Mouse (Mus musculus) embryonic facial prominence, embryonic 13.5 days (tissue): ENCODE results near the gene Sema4g. TPM values are rescaled to one million over a fixed set of nuclear protein-coding genes. Genes with fewer than 3 reads are reported as not detected.
A peak's percentile ranks its signal among the peaks of the same experiment; 100 is the strongest.

Experiments
- ATAC-seq: fragments of 200-750 bp; cut with Nextera tagmentation; 2 replicates; pipeline ENCODE4 v1.8.0; 2017; ENCODE audit warnings: low read depth; ENCODE audit not compliant: insufficient number of reproducible peaks, insufficient read depth, low FRiP score, low TSS enrichment
- H3K27ac ChIP-seq: fragments of 300-500 bp; sonication (generic); 2 replicates; pipeline ENCODE4 v1.5.1; 2015; ENCODE audit warnings: moderate library complexity, mild to moderate bottlenecking, inconsistent platforms
- H3K27me3 ChIP-seq: fragments of 300-500 bp; sonication (generic); 2 replicates; pipeline ENCODE4 v1.6.1; 2015; ENCODE audit warnings: mild to moderate bottlenecking, inconsistent platforms
- H3K36me3 ChIP-seq: fragments of 300-500 bp; sonication (generic); 2 replicates; pipeline ENCODE4 v1.6.1; 2015; ENCODE audit warnings: mild to moderate bottlenecking, inconsistent platforms
- H3K4me1 ChIP-seq: fragments of 300-500 bp; sonication (generic); 2 replicates; pipeline ENCODE4 v1.6.1; 2015; ENCODE audit warnings: inconsistent platforms
- H3K4me2 ChIP-seq: fragments of 300-500 bp; sonication (generic); 2 replicates; pipeline ENCODE4 v1.6.1; 2015; ENCODE audit warnings: moderate library complexity, mild to moderate bottlenecking, inconsistent platforms
- H3K4me3 ChIP-seq: fragments of 300-500 bp; sonication (generic); 2 replicates; pipeline ENCODE4 v1.5.1; 2015; ENCODE audit warnings: mild to moderate bottlenecking, inconsistent platforms
- H3K9ac ChIP-seq: fragments of 300-500 bp; sonication (generic); 2 replicates; pipeline ENCODE4 v1.6.1; 2015; ENCODE audit warnings: mild to moderate bottlenecking, inconsistent platforms
- H3K9me3 ChIP-seq: fragments of 300-500 bp; sonication (generic); 2 replicates; pipeline ENCODE4 v1.6.1; 2016; ENCODE audit warnings: inconsistent platforms
- WGBS: fragments of 180-500 bp; shearing (Covaris S2); methylation state at CpG from one replicate; pipeline ENCODE4 v1.1.7; 2015; ENCODE audit warnings: mixed read lengths; 5-methylcytosine and 5-hydroxymethylcytosine counted together
- polyA plus RNA-seq: library from polyadenylated mRNA; unstranded; fragments of >200 nt; fragmentation: Nextera tagmentation; extraction: Ambion mirVana; gene quantifications from 2 replicates; pipeline ENCODE4 v1.2.1, GENCODE M21; 2015

Gene Sema4g
- polyA plus RNA-seq, 1 experiment from 2014 or later = 7.1 TPM

DNA sequence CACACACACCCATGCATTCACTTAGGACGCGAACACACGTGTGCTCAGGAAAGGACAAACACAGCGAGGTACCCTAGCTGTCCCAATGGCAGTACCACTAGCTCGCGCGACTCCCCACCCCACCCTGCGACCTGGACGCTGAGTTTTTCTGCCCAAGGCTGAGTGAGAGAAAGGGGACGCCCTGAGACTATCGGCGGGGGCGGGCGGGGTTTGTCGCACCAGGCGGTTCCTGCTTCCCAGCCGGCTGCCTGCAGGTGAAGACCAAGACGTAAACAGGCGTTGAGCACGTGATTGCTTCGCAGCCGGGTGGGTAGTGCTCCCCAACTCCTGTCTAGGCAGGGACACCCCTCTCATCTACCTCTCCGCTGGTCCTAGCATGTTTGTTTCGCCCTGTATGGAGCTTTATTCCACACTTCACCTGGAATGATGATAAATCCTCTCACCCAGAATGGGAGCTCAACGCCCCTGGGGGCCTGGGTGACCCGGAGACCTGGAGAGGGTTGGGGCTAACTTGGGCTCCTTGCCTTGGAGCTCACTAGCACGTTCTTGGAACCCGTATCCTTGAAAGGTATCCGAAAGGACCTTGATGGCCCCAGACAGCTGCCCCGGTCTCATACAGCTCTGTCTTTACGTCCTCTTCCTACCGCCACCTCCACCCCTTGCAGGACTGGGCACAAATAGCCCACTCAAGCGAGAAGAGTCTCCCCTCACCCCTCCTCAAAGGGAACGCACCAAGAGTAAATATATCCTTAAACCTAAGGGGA lies 26.8 kb downstream of the Sema4g start:
- ATAC-seq = 0 out of 2 replicates have a peak, but pooled peaks have one; percentile 5
- peaks cover 66% of the 10 kb centered on the region for H3K4me1 ChIP-seq

DNA sequence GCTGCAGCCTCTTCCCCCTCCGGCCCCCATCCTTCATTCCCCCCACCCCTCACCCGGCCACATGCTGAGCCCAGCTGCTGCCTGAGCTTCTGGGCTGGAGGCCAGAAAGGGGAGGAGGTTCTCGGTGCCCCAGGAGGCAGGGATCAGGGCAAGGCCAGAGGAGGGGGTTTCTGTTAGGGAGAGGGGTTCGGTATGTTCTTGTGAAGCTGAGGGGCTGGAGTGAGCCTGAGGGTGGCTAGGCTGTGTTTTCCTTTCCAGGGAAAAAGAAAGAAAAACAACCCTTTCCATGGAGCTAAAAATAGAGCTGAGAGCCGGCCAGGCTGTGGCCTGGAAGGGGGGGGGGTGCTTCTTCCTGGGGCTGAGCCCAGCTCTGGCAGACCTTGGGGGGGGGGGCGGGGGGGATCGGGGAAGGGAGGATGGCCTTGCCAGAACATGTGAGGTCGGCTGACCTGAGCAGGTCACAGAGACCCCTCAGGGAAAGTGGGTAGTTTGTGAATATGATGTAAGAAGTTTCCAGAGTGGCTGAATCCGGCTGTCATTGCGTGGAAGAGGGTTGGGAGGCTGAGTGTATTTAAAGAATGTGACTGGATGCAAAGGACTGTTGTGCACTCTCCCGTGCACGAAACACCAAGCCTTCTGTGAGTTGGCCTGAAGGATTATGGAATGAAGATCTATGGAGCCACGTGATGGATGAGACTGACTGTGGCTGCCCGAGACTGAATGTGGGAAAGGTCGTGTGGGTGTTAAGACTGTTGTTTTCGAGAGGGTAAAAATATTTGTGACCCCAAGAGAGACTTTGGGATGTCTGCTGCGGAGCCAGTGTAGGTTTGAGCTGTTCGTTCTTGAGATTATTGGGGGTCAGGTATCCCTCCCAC lies 27.7 kb downstream of the Sema4g start:
- peaks cover 16% of the 10 kb centered on the region for H3K36me3 ChIP-seq
- H3K27ac ChIP-seq = peak overlapping the region; percentile 99
- peak overlapping the region; percentile 71 for H3K4me3 ChIP-seq
- peak overlapping the region; percentile 77 for H3K9ac ChIP-seq
- peak; percentile 61 for ATAC-seq
- WGBS = under 1% methylated on average over 16 of the region's 18 CpGs
- no peaks in the 10 kb centered on the region for H3K27me3 ChIP-seq
- H3K4me1 ChIP-seq = peaks cover 75% of the 10 kb centered on the region
- no peaks in the 10 kb centered on the region for H3K9me3 ChIP-seq
- H3K4me2 ChIP-seq = peak overlapping the region; percentile 94

More for the DNA sequence above, 26.8 kb downstream of the Sema4g start:
- H3K36me3 ChIP-seq = peaks cover 17% of the 10 kb centered on the region
- H3K4me3 ChIP-seq = peak overlapping the region; percentile 71
- peak overlapping the region; percentile 99 for H3K27ac ChIP-seq
- under 1% methylated on average over 34 of the region's 34 CpGs for WGBS
- H3K9ac ChIP-seq = peak overlapping the region; percentile 77
- H3K27me3 ChIP-seq = no peaks in the 10 kb centered on the region
- H3K9me3 ChIP-seq = no peaks in the 10 kb centered on the region
- peak overlapping the region; percentile 94 for H3K4me2 ChIP-seq

DNA sequence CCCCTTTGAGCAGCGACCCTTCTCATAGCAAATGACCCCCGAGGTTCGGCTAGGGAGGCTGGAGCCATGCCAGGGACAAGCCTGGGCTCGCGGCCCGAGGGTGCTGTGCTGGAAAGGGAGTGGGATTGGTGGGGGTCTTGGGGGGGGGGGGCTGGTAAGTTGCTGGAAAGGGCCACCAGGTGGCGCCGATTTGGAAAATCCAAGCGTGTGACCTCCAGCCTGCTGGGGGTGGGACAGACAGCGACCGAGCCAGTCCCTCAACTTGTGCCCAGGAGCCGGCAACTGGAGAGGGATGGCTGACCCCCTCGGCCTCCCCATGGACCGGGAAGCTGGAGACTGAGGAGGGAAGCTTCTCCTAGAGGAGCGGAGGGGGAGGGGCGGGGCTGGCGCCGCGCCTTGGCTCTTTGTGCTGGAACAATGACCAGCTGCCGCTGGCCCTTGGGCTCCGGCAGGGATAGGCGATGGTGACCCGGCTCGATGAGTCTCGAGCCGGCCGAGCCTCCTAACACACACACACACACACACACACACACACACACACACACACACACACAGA lies 28.4 kb downstream of the Sema4g start:
- H3K4me2 ChIP-seq = peak overlapping the region; percentile 94
- peaks cover 75% of the 10 kb centered on the region for H3K4me1 ChIP-seq
- no peak for ATAC-seq
- H3K27me3 ChIP-seq = no peaks in the 10 kb centered on the region
- peak overlapping the region; percentile 71 for H3K4me3 ChIP-seq
- WGBS = under 1% methylated on average over 27 of the region's 27 CpGs
- no peaks in the 10 kb centered on the region for H3K9me3 ChIP-seq
- H3K36me3 ChIP-seq = peaks cover 14% of the 10 kb centered on the region
- H3K9ac ChIP-seq = peak overlapping the region; percentile 94
- peak overlapping the region; percentile 99 for H3K27ac ChIP-seq

DNA sequence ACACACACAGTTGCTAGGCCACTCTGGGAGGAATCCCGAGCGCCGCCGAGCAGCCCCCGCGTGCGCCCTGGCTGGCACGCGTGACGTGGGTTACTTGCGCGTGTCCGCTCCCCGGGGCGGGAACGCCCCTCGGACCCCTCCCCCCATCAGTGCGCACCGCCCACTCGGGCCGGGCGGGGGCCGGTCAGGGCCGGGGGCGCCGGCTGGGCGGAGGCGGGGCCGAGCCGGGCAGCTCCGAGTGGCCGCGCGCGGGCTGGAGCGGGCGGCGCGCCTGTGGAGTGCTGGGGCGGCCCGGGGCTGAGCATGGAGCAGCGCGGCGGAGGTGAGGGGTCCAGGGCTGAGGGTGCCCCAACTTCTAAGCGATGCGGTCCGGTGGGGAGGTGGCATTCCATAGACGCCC lies 29.0 kb downstream of the Sema4g start:
- H3K4me2 ChIP-seq = peak overlapping the region; percentile 94
- H3K27ac ChIP-seq = peak overlapping the region; percentile 99
- peak; percentile 60 for ATAC-seq
- under 1% methylated on average over 48 of the region's 48 CpGs for WGBS
- H3K36me3 ChIP-seq = peaks cover 19% of the 10 kb centered on the region
- peak overlapping the region; percentile 71 for H3K4me3 ChIP-seq
- peak overlapping the region; percentile 94 for H3K9ac ChIP-seq
- no peaks in the 10 kb centered on the region for H3K27me3 ChIP-seq
- peaks cover 69% of the 10 kb centered on the region for H3K4me1 ChIP-seq
- no peaks in the 10 kb centered on the region for H3K9me3 ChIP-seq

DNA sequence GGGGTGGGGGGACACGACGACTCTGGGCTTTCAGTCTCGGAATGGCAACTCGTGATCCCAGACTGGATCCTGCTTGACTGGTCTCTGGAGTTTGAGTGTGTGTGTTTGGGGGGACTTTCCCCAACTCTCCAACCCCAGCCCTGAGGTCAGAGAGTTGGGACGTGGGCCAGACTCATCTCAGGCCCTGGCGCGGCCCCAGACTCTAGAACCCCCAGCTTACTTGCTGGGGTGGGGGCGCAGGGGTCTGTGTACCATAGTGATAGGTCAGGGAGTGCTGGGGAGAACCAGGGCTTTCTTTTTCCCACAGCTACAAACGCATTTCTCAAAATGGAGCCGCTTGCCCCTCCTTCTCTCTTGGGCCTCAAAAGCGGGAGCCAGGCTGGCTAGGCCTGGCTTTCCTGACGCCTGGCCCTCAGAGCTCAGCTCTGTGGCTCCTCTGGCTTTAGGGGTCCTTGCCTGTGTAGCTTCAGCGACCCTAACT lies 29.5 kb downstream of the Sema4g start:
- Histone ChIP-seq H3K9ac (peak overlapping the region; percentile 94), H3K4me3 (peak overlapping the region; percentile 71), H3K9me3 (no peaks in the 10 kb centered on the region), H3K36me3 (peaks cover 22% of the 10 kb centered on the region), H3K27ac (peak overlapping the region; percentile 99), H3K4me1 (peaks cover 64% of the 10 kb centered on the region), H3K4me2 (peak overlapping the region; percentile 94), H3K27me3 (no peaks in the 10 kb centered on the region)
- WGBS = under 1% methylated on average over 11 of the region's 13 CpGs
- ATAC-seq = no peak

GRCm38 (mm10) chr19:45020348-45020747 lies 31.4 kb downstream of the Sema4g start:
- 52% methylated on average over 6 of the region's 6 CpGs for WGBS
- Histone ChIP-seq H3K4me2 (peak overlapping the region; percentile 38), H3K9me3 (no peaks in the 10 kb centered on the region), H3K4me3 (0 out of 2 replicates have a peak overlapping the region, but pooled peaks have one; percentile 5), H3K27ac (no peak overlapping the region), H3K36me3 (peaks cover 40% of the 10 kb centered on the region), H3K27me3 (no peaks in the 10 kb centered on the region), H3K9ac (peak overlapping the region; percentile 52), H3K4me1 (peaks cover 47% of the 10 kb centered on the region)
- ATAC-seq = no peak

DNA sequence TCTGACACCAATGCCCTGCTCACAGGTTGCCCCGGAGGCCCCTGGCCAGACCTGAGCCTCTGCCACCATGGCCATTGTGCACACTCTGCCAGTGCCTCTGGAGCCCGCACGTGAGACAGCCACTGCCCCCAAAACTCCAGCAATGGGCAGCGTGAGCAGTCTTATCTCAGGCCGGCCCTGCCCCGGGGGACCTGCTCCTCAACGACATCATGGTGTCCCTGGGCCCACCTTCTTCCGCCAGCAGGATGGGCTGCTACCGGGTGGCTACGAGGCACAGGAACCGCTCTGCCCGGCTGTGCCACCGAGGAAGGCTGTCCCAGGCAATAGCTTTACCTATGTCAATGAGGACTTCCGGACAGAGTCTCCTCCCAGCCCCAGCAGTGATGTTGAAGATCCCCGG lies 32.5 kb downstream of the Sema4g start:
- Histone ChIP-seq H3K27ac (peak overlapping the region; percentile 11; the same call in 1 of the 2 replicates), H3K9ac (peak overlapping the region; percentile 52), H3K4me2 (peak overlapping the region; percentile 16; the same call in 1 of the 2 replicates), H3K36me3 (peaks cover 50% of the 10 kb centered on the region), H3K27me3 (no peaks in the 10 kb centered on the region), H3K9me3 (no peaks in the 10 kb centered on the region), H3K4me3 (peak overlapping the region; percentile 3; the same call in 1 of the 2 replicates), H3K4me1 (peaks cover 48% of the 10 kb centered on the region)
- ATAC-seq = no peak
- 89% methylated on average over 15 of the region's 15 CpGs for WGBS

DNA sequence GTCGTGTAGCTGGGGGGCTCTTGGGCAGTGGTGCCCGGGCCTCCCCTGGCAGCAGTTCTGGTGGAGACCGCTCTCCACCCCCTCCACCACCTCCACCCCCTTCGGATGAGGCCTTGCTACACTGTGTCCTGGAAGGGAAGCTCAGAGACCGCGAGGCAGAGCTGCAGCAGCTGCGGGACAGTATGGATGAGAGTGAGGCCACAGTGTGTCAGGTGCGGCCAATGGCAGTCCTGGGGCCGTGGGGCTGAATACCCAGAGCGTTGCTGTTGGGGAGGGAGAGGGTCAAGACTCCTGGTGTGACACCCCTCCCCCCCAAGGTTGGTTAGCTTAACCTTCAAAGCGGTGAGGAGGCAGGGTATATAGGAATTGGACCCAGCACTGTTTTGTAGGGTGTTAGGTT lies 35.1 kb downstream of the Sema4g start:
- WGBS = 88% methylated on average over 11 of the region's 11 CpGs
- ATAC-seq = no peak
- no peak overlapping the region for H3K4me3 ChIP-seq
- no peaks in the 10 kb centered on the region for H3K9me3 ChIP-seq
- peaks cover 75% of the 10 kb centered on the region for H3K36me3 ChIP-seq
- no peak overlapping the region for H3K4me2 ChIP-seq
- no peak overlapping the region for H3K27ac ChIP-seq
- no peak overlapping the region for H3K9ac ChIP-seq
- H3K4me1 ChIP-seq = peaks cover 48% of the 10 kb centered on the region
- no peaks in the 10 kb centered on the region for H3K27me3 ChIP-seq

DNA sequence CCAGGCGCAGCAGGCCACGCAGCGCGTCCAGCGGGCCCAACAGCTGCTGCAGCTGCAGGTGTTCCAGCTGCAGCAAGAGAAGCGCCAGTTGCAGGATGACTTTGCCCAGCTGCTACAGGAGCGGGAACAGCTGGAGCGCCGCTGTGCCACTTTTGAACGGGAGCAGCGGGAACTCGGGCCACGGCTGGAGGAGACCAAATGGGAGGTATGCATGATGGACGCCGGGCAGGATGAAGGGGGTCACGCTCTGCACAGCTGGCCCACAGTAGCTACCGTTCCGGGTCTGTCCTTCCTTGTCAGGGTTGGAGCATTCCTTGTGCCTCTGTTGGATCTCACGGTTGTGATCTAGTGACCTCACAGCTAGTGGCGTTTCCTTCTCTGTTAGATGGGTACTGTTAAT lies 35.9 kb downstream of the Sema4g start:
- no peak for ATAC-seq
- Histone ChIP-seq H3K4me2 (no peak overlapping the region), H3K4me1 (peaks cover 40% of the 10 kb centered on the region), H3K9ac (no peak overlapping the region), H3K27me3 (no peaks in the 10 kb centered on the region), H3K9me3 (no peaks in the 10 kb centered on the region), H3K4me3 (no peak overlapping the region), H3K27ac (no peak overlapping the region), H3K36me3 (peaks cover 76% of the 10 kb centered on the region)
- 91% methylated on average over 20 of the region's 20 CpGs for WGBS

- Histone ChIP-seq H3K4me3 (no peak overlapping the region), H3K27me3 (no peaks in the 10 kb centered on the region), H3K36me3 (peaks cover 73% of the 10 kb centered on the region), H3K9me3 (no peaks in the 10 kb centered on the region), H3K27ac (peak overlapping the region; percentile 39; the same call in 1 of the 2 replicates), H3K4me2 (no peak overlapping the region), H3K4me1 (peaks cover 33% of the 10 kb centered on the region), H3K9ac (peak overlapping the region; percentile 21; the same call in 1 of the 2 replicates)
- ATAC-seq = no peak
- WGBS = 67% methylated on average over 37 of the region's 37 CpGs
These were observed 37.2 kb downstream of the Sema4g start for GRCm38 (mm10) chr19:45025937-45026568.
